In genomic region chr12:68161317-68161716, GRCm38 (mm10) we compare ENCODE assay signal across 18 mouse cellular contexts.
"Had no signal": no experiment of that assay in that cellular context is flagged by ENCODE, and none has a peak within 500 bp of the region (broad histone marks: within the 10 kb centered on the region; RNA-seq: fewer than 3 reads in every experiment).

No protein-coding gene starts in this region.

- H3K27ac ChIP-seq: midbrain, embryonic 10.5 days; midbrain, embryonic 12.5 days; neural tube, embryonic 13.5 days; neural tube, embryonic 15.5 days had no signal

- DNase-seq: lung, adult 2 months; lung, postnatal 10 days; lung, postnatal 4 days; midbrain, embryonic 14.5 days; retina, postnatal 1 day; right cerebral cortex, adult 18-20 months; right cerebral cortex, postnatal 25 days; right cerebral cortex, postnatal 4 days; spleen, adult 18-20 months; thymus, adult 18-20 months; thymus, postnatal 14 days; thymus, postnatal 36 days had no signal

- H3K27me3 ChIP-seq: midbrain, embryonic 12.5 days; neural tube, embryonic 13.5 days; neural tube, embryonic 15.5 days had no signal

- H3K4me1 ChIP-seq: midbrain, embryonic 10.5 days; midbrain, embryonic 12.5 days; neural tube, embryonic 13.5 days; neural tube, embryonic 15.5 days had no signal

- H3K4me3 ChIP-seq: midbrain, embryonic 10.5 days; midbrain, embryonic 12.5 days; myocyte; neural tube, embryonic 13.5 days; neural tube, embryonic 15.5 days had no signal

- H3K4me2 ChIP-seq: midbrain, embryonic 12.5 days; neural tube, embryonic 13.5 days; neural tube, embryonic 15.5 days had no signal

- ATAC-seq: midbrain, embryonic 16.5 days had no signal

- H3K36me3 ChIP-seq: midbrain, embryonic 10.5 days; midbrain, embryonic 12.5 days; neural tube, embryonic 13.5 days; neural tube, embryonic 15.5 days had no signal

- H3K9ac ChIP-seq: midbrain, embryonic 12.5 days; neural tube, embryonic 13.5 days; neural tube, embryonic 15.5 days had no signal

- H3K9me3 ChIP-seq: midbrain, embryonic 10.5 days; midbrain, embryonic 12.5 days; neural tube, embryonic 13.5 days; neural tube, embryonic 15.5 days had no signal
